Mouse (Mus musculus) erythroblast, adult 5-6 weeks (primary cell): ENCODE measurements around the gene Tbxas1. TPM values are rescaled to one million over a fixed set of nuclear protein-coding genes. Genes with fewer than 3 reads are reported as not detected.

ENCODE experiments used
- total RNA-seq, 2 experiments: library from RNA; stranded (forward) in 1 of 2; stranded (reverse) in 1 of 2; fragments of 150-400 nt in 1 of 2; fragments of 200-764, 138-1000 nt in 1 of 2; gene quantifications; 2 replicates each; pipeline versions ENCODE4 v1.2.3 to v1.2.4; 2015 to 2017; ENCODE audit warnings: low replicate concordance in 2 of 2

The Tbxas1 gene
- total RNA-seq, 2 experiments from 2014 or later: 55.9 to 83.5 TPM

Other genes starting within 250 kb of the Tbxas1 start
- gene Klrg2, start 238.2 kb upstream of the Tbxas1 start, total RNA-seq (2015; ENCODE audit: low replicate concordance): not detected in 2 replicates
- not detected in 2 replicates for gene Klrg2, start 238.2 kb upstream of the Tbxas1 start, total RNA-seq (2017; ENCODE audit: low replicate concordance)
- gene Clec2l, start 212.3 kb upstream of the Tbxas1 start, total RNA-seq (2015; ENCODE audit: low replicate concordance): not detected in 2 replicates
- gene Clec2l, start 212.3 kb upstream of the Tbxas1 start, total RNA-seq (2017; ENCODE audit: low replicate concordance): 0.84 TPM in 1 of 2 replicates, not detected in the other
- gene Hipk2, start 761 bp downstream of the Tbxas1 start, total RNA-seq (2015; ENCODE audit: low replicate concordance): 127 and 168 TPM in 2 replicates
- gene Hipk2, start 761 bp downstream of the Tbxas1 start, total RNA-seq (2017; ENCODE audit: low replicate concordance): 72.9 and 90.6 TPM in 2 replicates
- 6.7 and 12.3 TPM in 2 replicates for gene Parp12, start 242.9 kb downstream of the Tbxas1 start, total RNA-seq (2015; ENCODE audit: low replicate concordance)
- 13.5 and 15.9 TPM in 2 replicates for gene Parp12, start 242.9 kb downstream of the Tbxas1 start, total RNA-seq (2017; ENCODE audit: low replicate concordance)